Mouse (Mus musculus): ENCODE data around the gene Psd.

Psd gene

GRCm38 (mm10) chr19:46306751-46307289 lies 20.1 kb downstream of the Psd start:
- in situ Hi-C loops (cut with MseI, MboI), result no loop called here

- in situ Hi-C loops (cut with MseI, MboI), result no loop called here
These were observed 20.7 kb downstream of the Psd start for GRCm38 (mm10) chr19:46306268-46306610.

GRCm38 (mm10) chr19:46305432-46306267 lies 21.3 kb downstream of the Psd start:
- in situ Hi-C loops (cut with MseI, MboI), result no loop called here

GRCm38 (mm10) chr19:46304908-46305333 lies 22.0 kb downstream of the Psd start:
- in situ Hi-C loops (cut with MseI, MboI), result no loop called here

GRCm38 (mm10) chr19:46304216-46304841 lies 22.6 kb downstream of the Psd start, which contains the start of gene Nfkb2:
Nfkb2 (plus strand) TSS chr19:46304320.
- in situ Hi-C loops (cut with MseI, MboI), result no loop called here

GRCm38 (mm10) chr19:46303251-46304215 lies 23.4 kb downstream of the Psd start:
- in situ Hi-C loops (cut with MseI, MboI), result no loop called here

GRCm38 (mm10) chr19:46302551-46302950 lies 24.4 kb downstream of the Psd start:
- in situ Hi-C loops (cut with MseI, MboI), result no loop called here

GRCm38 (mm10) chr19:46300294-46301045 lies 26.5 kb downstream of the Psd start:
- in situ Hi-C loops (cut with MseI, MboI), result no loop called here

- in situ Hi-C loops (cut with MseI, MboI), result no loop called here
These were observed 30.0 kb downstream of the Psd start for GRCm38 (mm10) chr19:46296938-46297337.

- in situ Hi-C loops (cut with MseI, MboI), result no loop called here
These were observed 36.3 kb downstream of the Psd start for GRCm38 (mm10) chr19:46290535-46291105.

GRCm38 (mm10) chr19:46287566-46287965 lies 39.4 kb downstream of the Psd start:
- in situ Hi-C loops (cut with MseI, MboI), result no loop called here

GRCm38 (mm10) chr19:46286926-46287325 lies 40.0 kb downstream of the Psd start:
- in situ Hi-C loops (cut with MseI, MboI), result no loop called here

- in situ Hi-C loops (cut with MseI, MboI), result no loop called here
These were observed 40.9 kb downstream of the Psd start for GRCm38 (mm10) chr19:46286047-46286446.

GRCm38 (mm10) chr19:46285631-46286030 lies 41.3 kb downstream of the Psd start:
- in situ Hi-C loops (cut with MseI, MboI), result no loop called here

- in situ Hi-C loops (cut with MseI, MboI), result no loop called here
These were observed 42.3 kb downstream of the Psd start for GRCm38 (mm10) chr19:46284686-46285085.

GRCm38 (mm10) chr19:46282081-46282849 lies 44.7 kb downstream of the Psd start:
- in situ Hi-C loops (cut with MseI, MboI), result no loop called here

GRCm38 (mm10) chr19:46275307-46275706 lies 51.6 kb downstream of the Psd start:
- in situ Hi-C loops (cut with MseI, MboI), result no loop called here

- in situ Hi-C loops (cut with MseI, MboI), result no loop called here
These were observed 62.2 kb downstream of the Psd start for GRCm38 (mm10) chr19:46264762-46265161.
